Comparison of ENCODE assay signal across 8 mouse cellular contexts in the genomic region with DNA sequence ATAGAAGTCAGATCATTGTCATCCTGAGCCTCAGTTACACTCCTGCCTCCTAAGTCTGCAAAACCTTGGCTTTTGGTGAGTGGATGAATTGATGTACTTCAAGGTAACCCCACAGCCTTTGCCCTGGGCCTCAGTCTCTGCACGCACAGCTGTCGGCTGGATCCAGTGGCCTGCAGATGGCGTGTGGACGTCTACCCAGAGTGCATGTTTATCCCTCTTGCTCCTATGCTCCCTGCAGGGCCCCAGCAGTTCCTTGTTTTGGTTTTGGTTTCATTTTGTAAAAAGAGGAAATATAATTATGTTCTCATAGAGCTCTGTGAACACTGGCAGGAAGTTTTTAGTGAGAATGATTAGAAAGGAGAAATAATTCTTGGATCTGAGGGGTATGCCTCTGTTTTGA. TPM values are rescaled to one million over a fixed set of nuclear protein-coding genes. Genes with fewer than 3 reads are reported as not detected.
DNase-seq lines count a peak whose midpoint lies in the region; ATAC-seq and TF ChIP-seq lines count a peak whose summit lies in the region.

No protein-coding gene starts in this region.

- no peak overlapping the region for H3K4me2 ChIP-seq in liver, embryonic 14.5 days (ENCODE audit: low read depth)
- no peak overlapping the region for H3K4me2 ChIP-seq in forebrain, embryonic 16.5 days (ENCODE audit: low read length)

- no peak overlapping the region for H3K4me3 ChIP-seq in left cerebral cortex, adult 2 months
- H3K4me3 ChIP-seq in bone marrow macrophage, adult 2 months (ENCODE audit: insufficient read depth, low read length), result no peak overlapping the region
- no peak overlapping the region for H3K4me3 ChIP-seq in liver, embryonic 14.5 days (ENCODE audit: insufficient read depth in 1 of 2, low read depth in 2 of 2, low read length in 2 of 2)
- H3K4me3 ChIP-seq in small intestine, adult 2 months (ENCODE audit: low read depth, low read length), result no peak overlapping the region
- no peak overlapping the region for H3K4me3 ChIP-seq in forebrain, embryonic 16.5 days (replicated peaks; ENCODE audit: low read length)

- peak; percentile 43 for TF ChIP-seq CTCF in left cerebral cortex, adult 2 months (IDR thresholded peaks at IDR 0.05)
- TF ChIP-seq CTCF in bone marrow macrophage, adult 2 months (IDR thresholded peaks at IDR 0.05; ENCODE audit: low read depth, low read length), result peak; percentile 51
- peak; percentile 66 for TF ChIP-seq CTCF in liver, embryonic 14.5 days (IDR thresholded peaks at IDR 0.05; ENCODE audit: low read depth)
- TF ChIP-seq CTCF in small intestine, adult 2 months (IDR thresholded peaks at IDR 0.05; ENCODE audit: extremely low read depth, insufficient read length, insufficient replicate concordance, low read depth, low read length), result peak; percentile 74; the same call in 1 of the 2 replicates

- peak; percentile 51; the same call in 1 of the 2 replicates for ATAC-seq in liver, embryonic 14.5 days (ENCODE audit: insufficient read depth)
- no peak for ATAC-seq in forebrain, embryonic 16.5 days

- H3K4me1 ChIP-seq in bone marrow macrophage, adult 2 months (ENCODE audit: control insufficient read depth, insufficient read depth, low read length), result peaks cover 16% of the 10 kb centered on the region
- H3K4me1 ChIP-seq in liver, embryonic 14.5 days (replicated peaks; ENCODE audit: control insufficient read depth in 2 of 2, insufficient read depth in 2 of 2, low read length in 1 of 2), result peaks cover 0 to 3% of the 10 kb centered on the region in 2 experiments; a peak in 2 of 4 replicates
- H3K4me1 ChIP-seq in small intestine, adult 2 months (ENCODE audit: control insufficient read depth, insufficient read depth, insufficient read length, low read length), result peaks cover 15% of the 10 kb centered on the region
- H3K4me1 ChIP-seq in forebrain, embryonic 16.5 days (replicated peaks; ENCODE audit: control insufficient read depth, insufficient read depth, low read length), result peaks cover 7% of the 10 kb centered on the region

- no peak overlapping the region for H3K9ac ChIP-seq in liver, embryonic 14.5 days (replicated peaks)
- H3K9ac ChIP-seq in forebrain, embryonic 16.5 days (replicated peaks; ENCODE audit: low read depth, low read length), result no peak overlapping the region

- no peaks in the 10 kb centered on the region for H3K36me3 ChIP-seq in liver, embryonic 14.5 days (replicated peaks; ENCODE audit: control insufficient read depth, insufficient read depth, low read depth)
- H3K36me3 ChIP-seq in small intestine, adult 2 months (ENCODE audit: control insufficient read depth, insufficient read depth, low read length), result no peaks in the 10 kb centered on the region
- no peaks in the 10 kb centered on the region for H3K36me3 ChIP-seq in forebrain, embryonic 16.5 days (ENCODE audit: control insufficient read depth, insufficient read depth)

- DNase-seq in left cerebral cortex, adult 2 months (ENCODE audit: extremely low spot score in 1 of 2, low spot score in 2 of 2), result no peak
- DNase-seq in left cerebral cortex, adult 18-20 months (ENCODE audit: low spot score in 2 of 2), result no peak
- DNase-seq in heart, postnatal 36 days, result peak; percentile 55 to 58
- DNase-seq in liver, embryonic 14.5 days (ENCODE audit: low read depth in 3 of 3, low spot score in 3 of 3), result peak in 1 of 3 experiments; percentile 33
- no peak for DNase-seq in cerebellum, postnatal 25 days

- peak overlapping the region; percentile 42 for H3K27ac ChIP-seq in left cerebral cortex, adult 2 months
- H3K27ac ChIP-seq in bone marrow macrophage, adult 2 months (ENCODE audit: insufficient read depth, low read depth, low read length), result peak overlapping the region; percentile 71
- no peak overlapping the region for H3K27ac ChIP-seq in liver, embryonic 14.5 days
- H3K27ac ChIP-seq in small intestine, adult 2 months (ENCODE audit: insufficient read depth, low read depth, low read length), result peak overlapping the region; percentile 22; the same call in 1 of the 2 replicates
- H3K27ac ChIP-seq in forebrain, embryonic 16.5 days (ENCODE audit: low read length), result no peak overlapping the region

- H3K27me3 ChIP-seq in liver, embryonic 14.5 days (ENCODE audit: control insufficient read depth, insufficient read depth, low read length), result no peaks in the 10 kb centered on the region
- no peaks in the 10 kb centered on the region for H3K27me3 ChIP-seq in small intestine, adult 2 months (ENCODE audit: control insufficient read depth, insufficient read depth, low read length)
- no peaks in the 10 kb centered on the region for H3K27me3 ChIP-seq in forebrain, embryonic 16.5 days (replicated peaks; ENCODE audit: control insufficient read depth, insufficient read depth, low read length)

- 5% methylated on average over 4 of the region's 4 CpGs for WGBS in liver, embryonic 14.5 days (ENCODE audit: insufficient replicate concordance)
- 0% methylated on average over 4 of the region's 4 CpGs for WGBS in small intestine, adult 2 months
- WGBS in forebrain, embryonic 16.5 days, result 67% methylated on average over 4 of the region's 4 CpGs

- no peak for TF ChIP-seq POLR2A in bone marrow macrophage, adult 2 months (IDR thresholded peaks at IDR 0.05; ENCODE audit: borderline replicate concordance, low read depth, low read length)
- no peak for TF ChIP-seq POLR2A in small intestine, adult 2 months (IDR thresholded peaks at IDR 0.05; ENCODE audit: low read depth, low read length)

- TF ChIP-seq EP300 in liver, embryonic 14.5 days (IDR thresholded peaks at IDR 0.05; ENCODE audit: low read depth), result no peak

- intact Hi-C loops in left cerebral cortex, adult 2 months (cut with DNase I), result no loop called here
- intact Hi-C loops in heart, postnatal 36 days (cut with DNase I), result loop anchor here (1.0 to 5.0 kb wide), 2 partner anchors 33 to 47 kb away; partner anchors contain the start of gene Dnmt3a

- H3K9me3 ChIP-seq in liver, embryonic 14.5 days (ENCODE audit: control insufficient read depth, low read length), result no peaks in the 10 kb centered on the region
- H3K9me3 ChIP-seq in forebrain, embryonic 16.5 days (ENCODE audit: control insufficient read depth, low read length), result no peaks in the 10 kb centered on the region

RNA-seq across cellular contexts. Expression of gene Dnmt3a, which starts 46.4 kb away (rescaled TPM):
- total RNA-seq in left cerebral cortex, adult 2 months (2021), result 100 to 1,000 TPM in 1 of 2 experiments, 10 to 100 TPM in 1; 99.8 to 116 TPM
- total RNA-seq in left cerebral cortex, adult 18-20 months (2021), result 10 to 100 TPM; 86.7 to 94.0 TPM
- polyA plus RNA-seq in bone marrow macrophage, adult 2 months (2012; ENCODE audit: insufficient read depth, insufficient read length, missing spikeins), result 36.9 and 53.8 TPM in 2 replicates
- 10 to 100 TPM; 71.7 to 75.8 TPM for total RNA-seq in heart, postnatal 36 days (2021)
- 5.2 and 5.3 TPM in 2 replicates for polyA plus RNA-seq in liver, embryonic 14.5 days (2012; rRNA removed)
- 12.8 and 14.1 TPM in 2 replicates for polyA plus RNA-seq in liver, embryonic 14.5 days (2014; fragmentation: Nextera tagmentation; extraction: Ambion mirVana)
- polyA plus RNA-seq in small intestine, adult 2 months (2012; rRNA removed), result 5.2 and 10.2 TPM in 2 replicates
- 86.3 and 86.6 TPM in 2 replicates for polyA plus RNA-seq in forebrain, embryonic 16.5 days (2015; fragmentation: Nextera tagmentation; extraction: Ambion mirVana)

Comparison
In these comparisons a context has a peak if more than half of its experiments do, and no peak if none do; other contexts are left out.
1. DNase-seq: peak in heart, postnatal 36 days (2 of 2); none in left cerebral cortex, adult 2 months (0 of 2), left cerebral cortex, adult 18-20 months (0 of 2) and cerebellum, postnatal 25 days (0 of 2).
2. H3K27ac ChIP-seq: peak in left cerebral cortex, adult 2 months (single experiment), bone marrow macrophage, adult 2 months (single experiment) and small intestine, adult 2 months (single experiment); none in liver, embryonic 14.5 days (single experiment) and forebrain, embryonic 16.5 days (single experiment).
3. Peak in every context shown above with its lines, with median percentiles within 50 percentile points of each other: CTCF ChIP-seq.